Mouse (Mus musculus): ENCODE measurements around the gene Rab11b.
"Not testable (repeated sequence)": the region's sequence is repeated elsewhere in the genome, so short reads cannot be mapped to it uniquely, and the experiment has no call there.

Gene Rab11b

GRCm38 (mm10) chr17:33771617-33772016 lies 11.3 kb upstream of the Rab11b start:
- DNase-seq (ENCODE audit: low spot score in 2 of 2), result no peak

GRCm38 (mm10) chr17:33766389-33766788 lies 6.1 kb upstream of the Rab11b start:
- DNase-seq (ENCODE audit: low spot score in 2 of 2), result no peak

GRCm38 (mm10) chr17:33759767-33760254 lies 519 bp downstream of the Rab11b start:
- DNase-seq (ENCODE audit: low spot score in 2 of 2), result peak; percentile 82 to 87

GRCm38 (mm10) chr17:33757231-33757630 lies 3.1 kb downstream of the Rab11b start:
- DNase-seq (ENCODE audit: low spot score in 2 of 2), result no peak

- DNase-seq (ENCODE audit: low spot score in 2 of 2), result no peak
Measured at GRCm38 (mm10) chr17:33756108-33756790, 4.1 kb downstream of the Rab11b start.

- DNase-seq (ENCODE audit: low spot score in 2 of 2), result no peak
Measured at GRCm38 (mm10) chr17:33755418-33756107, 4.8 kb downstream of the Rab11b start.

GRCm38 (mm10) chr17:33754656-33755055 lies 5.7 kb downstream of the Rab11b start:
- no peak for DNase-seq (ENCODE audit: low spot score in 2 of 2)

GRCm38 (mm10) chr17:33752297-33752696 lies 8.0 kb downstream of the Rab11b start:
- no peak for DNase-seq (ENCODE audit: low spot score in 2 of 2)

- no peak for DNase-seq (ENCODE audit: low spot score in 2 of 2)
Measured at GRCm38 (mm10) chr17:33751181-33751580, 9.1 kb downstream of the Rab11b start.

- DNase-seq (ENCODE audit: low spot score in 2 of 2), result no peak
Measured at GRCm38 (mm10) chr17:33749451-33749850, 10.9 kb downstream of the Rab11b start.

GRCm38 (mm10) chr17:33746011-33746410 lies 14.3 kb downstream of the Rab11b start:
- no peak for DNase-seq (ENCODE audit: low spot score in 2 of 2)

GRCm38 (mm10) chr17:33744686-33745384 lies 15.5 kb downstream of the Rab11b start:
- DNase-seq (ENCODE audit: low spot score in 2 of 2), result no peak

- DNase-seq (ENCODE audit: low spot score in 2 of 2), result no peak
Measured at GRCm38 (mm10) chr17:33742420-33742819, 17.9 kb downstream of the Rab11b start.

- DNase-seq (ENCODE audit: low spot score in 2 of 2), result not testable (repeated sequence)
Measured at GRCm38 (mm10) chr17:33733526-33733925, 26.8 kb downstream of the Rab11b start.

GRCm38 (mm10) chr17:33732556-33733083 lies 27.7 kb downstream of the Rab11b start:
- DNase-seq (ENCODE audit: low spot score in 2 of 2), result not testable (repeated sequence)

- no peak for DNase-seq (ENCODE audit: low spot score in 2 of 2)
Measured at GRCm38 (mm10) chr17:33729215-33729614, 31.1 kb downstream of the Rab11b start.

GRCm38 (mm10) chr17:33728396-33728795 lies 31.9 kb downstream of the Rab11b start:
- no peak for DNase-seq (ENCODE audit: low spot score in 2 of 2)

GRCm38 (mm10) chr17:33719736-33720378 lies 40.5 kb downstream of the Rab11b start:
- DNase-seq (ENCODE audit: low spot score in 2 of 2), result no peak

- DNase-seq (ENCODE audit: low spot score in 2 of 2), result no peak
Measured at GRCm38 (mm10) chr17:33718944-33719725, 41.2 kb downstream of the Rab11b start.

GRCm38 (mm10) chr17:33718384-33718881 lies 41.9 kb downstream of the Rab11b start, which contains the start of gene March2:
Gene March2 (minus strand): TSS chr17:33718670.
- peak; percentile 93 to 95 for DNase-seq (ENCODE audit: low spot score in 2 of 2)

- DNase-seq (ENCODE audit: low spot score in 2 of 2), result no peak
Measured at GRCm38 (mm10) chr17:33717982-33718381, 42.3 kb downstream of the Rab11b start.
